Mouse (Mus musculus) MEL (cell line): ENCODE measurements at regions not wholly inside any gene's neighbourhood (a gene's known extent, or its start where the extent isn't known, plus 50 kb on each side); places are given as distances from the start of the nearest gene placed in this dataset.

Source experiments
- DNase-seq: peaks from one replicate; pipeline ENCODE4 v3.0.0; 2011; ENCODE audit warnings: low read depth, low spot score
- H3K27ac ChIP-seq: 2 replicates; pipeline ENCODE4 v1.5.1; 2012; ENCODE audit warnings: low read depth, mild to moderate bottlenecking, control low read depth, low read length, moderate library complexity; ENCODE audit not compliant: control insufficient read depth
- H3K27me3 ChIP-seq, 2 experiments: fragments of 150-350 bp in 1 of 2; sonication (generic) in 1 of 2; 2 replicates each; pipeline ENCODE4 v1.6.1; 2012; ENCODE audit warnings: low read length in 2 of 2, mild to moderate bottlenecking in 2 of 2, improper control_type of control experiment in 1 of 2, moderate library complexity in 1 of 2; ENCODE audit not compliant: insufficient read depth in 2 of 2, control insufficient read depth in 1 of 2
- H3K36me3 ChIP-seq, 2 experiments: 2 replicates each; pipeline ENCODE4 v1.6.1; 2012 to 2014; ENCODE audit warnings: low read length in 2 of 2, improper control_type of control experiment in 1 of 2, inconsistent platforms in 1 of 2, mild to moderate bottlenecking in 1 of 2; ENCODE audit not compliant: insufficient read depth in 2 of 2, control insufficient read depth in 1 of 2
- H3K4me1 ChIP-seq, 2 experiments: fragments of 150-350 bp in 1 of 2; sonication (generic) in 1 of 2; 2 replicates each; pipeline ENCODE4 v1.6.1; 2012; ENCODE audit warnings: low read length in 2 of 2, improper control_type of control experiment in 1 of 2, mild to moderate bottlenecking in 1 of 2; ENCODE audit not compliant: insufficient read depth in 2 of 2, control insufficient read depth in 1 of 2
- H3K4me3 ChIP-seq, 2 experiments: fragments of 150-350 bp in 1 of 2; sonication (generic) in 1 of 2; 2 replicates each; pipeline ENCODE4 v1.5.1; 2012; ENCODE audit warnings: low read depth in 2 of 2, low read length in 2 of 2, mild to moderate bottlenecking in 2 of 2, moderate library complexity in 2 of 2, control low read depth in 1 of 2, improper control_type of control experiment in 1 of 2; ENCODE audit not compliant: control insufficient read depth in 1 of 2, insufficient read depth in 1 of 2
- H3K79me2 ChIP-seq: 2 replicates; pipeline ENCODE4 v1.6.1; 2012; ENCODE audit warnings: mild to moderate bottlenecking, low read length, moderate library complexity; ENCODE audit not compliant: control insufficient read depth, poor library complexity, insufficient read depth
- H3K9ac ChIP-seq: 2 replicates; pipeline ENCODE4 v1.6.1; 2012; ENCODE audit warnings: low read depth, mild to moderate bottlenecking, control low read depth, low read length, moderate library complexity; ENCODE audit not compliant: control insufficient read depth, poor library complexity, severe bottlenecking
- H3K9me3 ChIP-seq: fragments of 150-350 bp; sonication (generic); replicated peaks from 2 replicates; pipeline ENCODE4 v1.6.1; 2012; ENCODE audit warnings: mild to moderate bottlenecking, low read length, improper control_type of control experiment, moderate library complexity; ENCODE audit not compliant: insufficient read depth
- BHLHE40 ChIP-seq: IDR thresholded peaks from 2 replicates; pipeline ENCODE4 v1.6.1; 2012; ENCODE audit warnings: low read depth, mild to moderate bottlenecking, inconsistent platforms, low read length, improper control_type of control experiment, borderline replicate concordance
- CHD2 ChIP-seq: IDR thresholded peaks from 2 replicates; pipeline ENCODE4 v1.6.1; 2011; ENCODE audit warnings: low read length, improper control_type of control experiment
- ELF1 ChIP-seq: IDR thresholded peaks from 2 replicates; pipeline ENCODE4 v1.6.1; 2014; ENCODE audit warnings: low read depth, mild to moderate bottlenecking, inconsistent platforms, low read length, improper control_type of control experiment, moderate library complexity
- EP300 ChIP-seq, 2 experiments: IDR thresholded peaks; 2 replicates each; pipeline ENCODE4 v1.6.1; 2011; ENCODE audit warnings: improper control_type of control experiment in 2 of 2, low read length in 2 of 2, low read depth in 1 of 2, mild to moderate bottlenecking in 1 of 2
- GABPA ChIP-seq: IDR thresholded peaks from 2 replicates; pipeline ENCODE4 v1.6.1; 2012; ENCODE audit warnings: low read depth, mild to moderate bottlenecking, inconsistent platforms, low read length, improper control_type of control experiment, moderate library complexity
- HCFC1 ChIP-seq: IDR thresholded peaks from 2 replicates; pipeline ENCODE4 v1.6.1; 2012; ENCODE audit warnings: low read depth, mild to moderate bottlenecking, inconsistent platforms, low read length, improper control_type of control experiment, moderate library complexity
- JUND ChIP-seq: IDR thresholded peaks from 2 replicates; pipeline ENCODE4 v1.6.1; 2011; ENCODE audit warnings: low read depth, mild to moderate bottlenecking, improper control_type of control experiment, low read length
- KAT2A ChIP-seq: conservative IDR thresholded peaks from 2 replicates; pipeline ENCODE4 v1.6.1; 2012; ENCODE audit warnings: low read depth, low read length, improper control_type of control experiment, inconsistent platforms
- MAZ ChIP-seq: IDR thresholded peaks from 2 replicates; pipeline ENCODE4 v1.6.1; 2012; ENCODE audit warnings: low read depth, mild to moderate bottlenecking, inconsistent platforms, low read length, improper control_type of control experiment
- MEF2A ChIP-seq: IDR thresholded peaks from 2 replicates; pipeline ENCODE4 v1.6.1; 2014; ENCODE audit warnings: low read depth, mild to moderate bottlenecking, inconsistent platforms, low read length, improper control_type of control experiment; ENCODE audit not compliant: poor library complexity, insufficient replicate concordance, severe bottlenecking; ENCODE audit errors: extremely low read depth
- MYC ChIP-seq: IDR thresholded peaks from 2 replicates; pipeline ENCODE4 v1.6.1; 2011; ENCODE audit warnings: low read depth, mild to moderate bottlenecking, low read length, improper control_type of control experiment, moderate library complexity
- NELFE ChIP-seq: IDR thresholded peaks from 2 replicates; pipeline ENCODE4 v1.6.1; 2011; ENCODE audit warnings: low read depth, low read length, improper control_type of control experiment
- POLR2AphosphoS2 ChIP-seq: IDR thresholded peaks from 2 replicates; pipeline ENCODE4 v1.6.1; 2011; ENCODE audit warnings: low read length, improper control_type of control experiment
- POLR2AphosphoS5 ChIP-seq: IDR thresholded peaks from 2 replicates; pipeline ENCODE4 v1.6.1; 2012; ENCODE audit warnings: low read depth, borderline replicate concordance, mild to moderate bottlenecking, inconsistent platforms, low read length, moderate library complexity, mixed read lengths
- RAD21 ChIP-seq: IDR thresholded peaks from 2 replicates; pipeline ENCODE4 v1.6.1; 2011; ENCODE audit warnings: mild to moderate bottlenecking, low read depth, low read length, improper control_type of control experiment
- RCOR1 ChIP-seq: IDR thresholded peaks from 2 replicates; pipeline ENCODE4 v1.6.1; 2012; ENCODE audit warnings: low read depth, mild to moderate bottlenecking, inconsistent platforms, low read length, improper control_type of control experiment
- SIN3A ChIP-seq: IDR thresholded peaks from 2 replicates; pipeline ENCODE4 v1.6.1; 2012; ENCODE audit warnings: low read length, improper control_type of control experiment, inconsistent platforms
- SMC3 ChIP-seq: IDR thresholded peaks from 2 replicates; pipeline ENCODE4 v1.6.1; 2011; ENCODE audit warnings: low read depth, low read length, improper control_type of control experiment
- TAL1 ChIP-seq: IDR thresholded peaks from 2 replicates; pipeline ENCODE4 v1.6.1; 2012; ENCODE audit warnings: mild to moderate bottlenecking, inconsistent platforms, low read length, moderate library complexity, mixed read lengths
- UBTF ChIP-seq: IDR thresholded peaks from 2 replicates; pipeline ENCODE4 v1.6.1; 2012; ENCODE audit warnings: low read depth, mild to moderate bottlenecking, inconsistent platforms, low read length, improper control_type of control experiment, moderate library complexity, borderline replicate concordance; ENCODE audit not compliant: insufficient read depth
- ZC3H11A ChIP-seq: IDR thresholded peaks from 2 replicates; pipeline ENCODE4 v1.6.1; 2012; ENCODE audit warnings: low read depth, mild to moderate bottlenecking, inconsistent platforms, low read length, improper control_type of control experiment
- ZKSCAN1 ChIP-seq: IDR thresholded peaks from 2 replicates; pipeline ENCODE4 v1.6.1; 2012; ENCODE audit warnings: low read depth, mild to moderate bottlenecking, inconsistent platforms, low read length, improper control_type of control experiment, moderate library complexity
- ZNF384 ChIP-seq: IDR thresholded peaks from 2 replicates; pipeline ENCODE4 v1.6.1; 2012; ENCODE audit warnings: low read depth, mild to moderate bottlenecking, inconsistent platforms, low read length, improper control_type of control experiment

DNA sequence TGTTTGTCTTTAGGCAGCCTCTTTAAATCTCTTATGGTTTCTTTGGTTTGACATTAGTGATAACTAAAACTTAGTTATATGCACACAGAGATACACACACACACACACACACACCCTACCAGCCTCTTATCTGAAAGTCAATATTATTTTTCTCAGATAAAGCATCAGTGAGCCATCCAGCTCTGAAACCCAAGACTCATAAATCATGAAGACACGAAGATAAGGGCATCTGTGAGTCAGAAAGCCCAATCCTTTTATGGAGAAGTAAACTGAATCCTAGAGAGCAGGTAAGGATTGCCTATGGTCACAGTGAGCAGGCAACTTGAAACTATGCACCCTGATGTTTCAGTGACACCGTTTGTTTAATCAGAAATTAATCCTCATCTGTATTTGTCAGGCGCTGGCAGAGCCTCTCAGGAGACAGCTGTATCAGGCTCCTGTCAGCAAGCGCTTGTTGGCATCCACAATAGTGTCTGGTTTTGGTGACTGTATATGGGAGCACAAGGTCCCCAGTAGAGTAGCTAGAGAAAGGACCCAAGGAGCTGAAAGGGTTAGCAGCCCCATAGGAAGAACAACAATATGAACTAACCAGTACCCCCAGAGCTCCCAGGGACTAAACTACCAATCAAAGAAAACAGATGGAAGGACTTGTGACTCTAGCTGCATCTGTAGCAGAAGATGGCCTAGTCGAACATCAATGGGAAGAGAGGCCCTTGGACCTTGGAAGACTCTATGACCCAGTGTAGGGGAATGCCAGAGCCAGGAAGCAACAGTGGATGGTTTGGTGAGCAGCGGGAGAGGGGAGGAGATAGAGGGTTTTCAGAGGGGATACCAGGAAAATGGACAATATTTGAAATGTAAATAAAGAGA lies 207.3 kb upstream of the Ank start:
- no peaks in the 10 kb centered on the region for H3K79me2 ChIP-seq
- TF ChIP-seq TAL1, result no peak
- no peak for TF ChIP-seq SIN3A
- no peak for TF ChIP-seq SMC3
- TF ChIP-seq HCFC1, result no peak
- TF ChIP-seq NELFE, result no peak
- no peak for TF ChIP-seq UBTF
- TF ChIP-seq ELF1, result no peak
- TF ChIP-seq RAD21, result no peak
- no peak for TF ChIP-seq MYC
- no peak for TF ChIP-seq EP300 (IDR thresholded peaks at IDR 0.05; ENCODE audit: low read depth in 1 of 2, low read length in 2 of 2)
- TF ChIP-seq CHD2, result no peak
- TF ChIP-seq ZNF384, result no peak
- no peak for TF ChIP-seq BHLHE40
- no peak for TF ChIP-seq RCOR1
- H3K27ac ChIP-seq, result no peak overlapping the region
- H3K9ac ChIP-seq, result no peak overlapping the region
- no peaks in the 10 kb centered on the region; the same call in 1 of the 2 replicates for H3K9me3 ChIP-seq
- DNase-seq, result no peak
- no peaks in the 10 kb centered on the region for H3K27me3 ChIP-seq
- no peaks in the 10 kb centered on the region for H3K36me3 ChIP-seq
- no peaks in the 10 kb centered on the region for H3K4me1 ChIP-seq
- H3K4me3 ChIP-seq, result no peak overlapping the region

GRCm38 (mm10) chr15:27259854-27260191 lies 206.7 kb upstream of the Ank start:
- Histone ChIP-seq H3K27me3 (no peaks in the 10 kb centered on the region), H3K27ac (no peak overlapping the region), H3K36me3 (no peaks in the 10 kb centered on the region), H3K4me1 (no peaks in the 10 kb centered on the region), H3K9me3 (no peaks in the 10 kb centered on the region; the same call in 1 of the 2 replicates), H3K4me3 (no peak overlapping the region), H3K79me2 (no peaks in the 10 kb centered on the region), H3K9ac (no peak overlapping the region)
- DNase-seq, result no peak
- TF ChIP-seq CHD2 (no peak), RCOR1 (no peak), UBTF (no peak), TAL1 (no peak), GABPA (no peak), JUND (no peak), POLR2AphosphoS2 (no peak), ZKSCAN1 (no peak), ZNF384 (no peak), POLR2AphosphoS5 (no peak), ZC3H11A (no peak), BHLHE40 (no peak), KAT2A (no peak), MAZ (no peak), HCFC1 (no peak), MEF2A (no peak)
